Mouse (Mus musculus) heart, postnatal 14 days (tissue): ENCODE results near the gene Slc38a6. TPM values are rescaled to one million over a fixed set of nuclear protein-coding genes. Genes with fewer than 3 reads are reported as not detected.

Experiments used
- DNase-seq, 2 experiments: peaks; one replicate each; pipeline ENCODE4 v3.0.0; 2021 to 2022
- intact Hi-C: fragments of 180-260 bp; cut with DNase I; formaldehyde crosslinking; loops from one replicate; pipeline ENCODE4 v1.15.1; 2025
- long read RNA-seq, 2 experiments: library from polyadenylated mRNA; stranded (forward); transcript quantifications; one replicate each; pipeline ENCODE4 v2.0.0; 2021
- total RNA-seq, 2 experiments: library from RNA; stranded (reverse); gene quantifications; 2 replicates each; pipeline ENCODE4 v1.2.3; 2021

The Slc38a6 gene
- 1 to 10 TPM; 6.2 to 6.9 TPM for total RNA-seq
- long read RNA-seq, experiment 1, partial matches to known transcripts: 0 of 4 reads
- long read RNA-seq, experiment 1, other reads (novel, unspliced or antisense): 3 of 4 reads
- long read RNA-seq, experiment 2, partial matches to known transcripts: 2 of 3 reads
- long read RNA-seq, experiment 2, other reads (novel, unspliced or antisense): 1 of 3 reads

DNA sequence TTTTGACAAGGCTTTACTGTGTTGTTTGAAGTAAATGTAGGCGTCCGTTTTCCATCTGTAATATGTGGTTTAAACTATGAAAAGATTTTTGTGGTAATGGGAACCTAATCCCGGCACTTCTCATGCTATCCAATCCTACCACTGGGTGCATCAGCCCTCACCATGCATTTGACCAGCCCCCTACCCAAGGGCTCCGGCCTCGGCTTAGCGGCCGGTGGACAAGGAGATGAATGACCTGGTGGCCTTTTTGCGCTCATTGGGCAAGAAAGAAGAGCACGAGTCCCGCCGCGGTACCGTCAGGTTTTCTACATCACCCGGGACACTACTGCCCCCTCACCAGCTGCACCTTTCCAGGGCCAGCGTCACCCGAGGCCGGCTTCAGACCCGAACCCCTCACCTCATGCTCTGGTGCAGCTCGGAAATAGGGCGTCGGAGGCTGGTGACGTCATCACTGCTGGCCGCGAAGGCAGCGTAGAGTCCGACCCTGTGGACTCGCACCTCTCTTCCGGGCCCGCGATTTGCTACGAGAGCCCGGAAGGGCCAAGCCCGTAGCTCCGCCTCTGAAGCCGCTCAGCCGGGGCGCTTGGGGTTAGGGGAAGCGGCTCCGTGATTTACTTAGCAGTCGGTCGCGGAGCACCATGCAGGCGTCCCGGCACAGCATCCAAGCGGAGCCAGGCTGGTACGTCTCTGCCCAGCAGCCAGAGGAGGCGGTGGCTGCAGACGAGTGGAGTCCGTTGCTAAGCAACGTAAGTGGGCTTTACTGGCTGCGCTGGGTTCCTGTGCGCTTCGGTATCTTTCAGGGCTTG lies at the start of gene Slc38a6, which contains the start of gene Trmt5:
Gene Slc38a6, plus strand, starts transcription at position 493 of the 806 bp plus-strand sequence.
Gene Trmt5, minus strand, starts transcription at position 424 of the 806 bp plus-strand sequence.
- intact Hi-C loops: loop anchor here (2.0 to 10.0 kb wide), 4 partner anchors 79 to 242 kb away; partner anchors contain the start of gene Mnat1

DNA sequence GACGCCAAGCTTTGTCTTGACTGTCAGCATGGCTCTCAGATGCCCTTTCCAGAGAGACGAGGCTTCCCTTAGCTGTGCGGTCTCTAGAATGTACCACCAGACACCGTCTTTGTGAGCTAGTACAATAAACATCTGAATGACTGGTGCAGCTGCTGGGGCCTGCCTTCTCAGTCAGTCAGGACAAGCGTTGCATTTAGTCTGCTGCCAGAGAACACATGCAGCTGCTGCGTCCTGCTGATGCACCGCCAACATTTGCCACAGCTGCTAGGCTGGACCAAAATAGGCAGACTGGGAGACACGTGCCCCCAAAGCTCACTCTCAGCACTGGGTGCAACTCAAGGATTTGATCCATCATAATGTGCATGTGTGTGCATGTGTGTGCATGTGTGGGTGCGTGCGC lies 44.6 kb upstream of the Slc38a6 start:
- DNase-seq: no peak
- intact Hi-C loops: no loop called here

More for the DNA sequence above, at the start of gene Slc38a6, which contains the start of gene Trmt5:
- peak; percentile 90 to 94 for DNase-seq

DNA sequence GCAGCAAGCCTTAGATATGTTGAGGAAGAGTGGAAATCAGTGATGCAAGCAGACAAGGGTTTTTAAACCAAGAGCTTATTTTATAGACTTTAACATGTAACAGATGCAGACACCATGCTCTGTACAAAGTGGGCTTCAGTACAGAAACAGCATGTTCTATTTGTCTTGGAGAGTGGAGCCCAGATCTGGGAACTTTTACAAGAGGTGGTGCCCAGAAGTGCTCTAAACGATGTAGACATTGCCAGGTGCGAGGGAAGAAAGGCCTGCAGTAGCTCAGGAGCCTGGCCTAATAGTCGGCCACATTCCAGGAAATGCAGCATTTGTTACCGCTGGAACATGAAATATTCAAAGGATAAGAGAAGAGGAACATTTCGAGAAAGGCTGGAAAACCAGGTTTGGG lies 40.9 kb upstream of the Slc38a6 start:
- intact Hi-C loops: no loop called here
- no peak for DNase-seq

DNA sequence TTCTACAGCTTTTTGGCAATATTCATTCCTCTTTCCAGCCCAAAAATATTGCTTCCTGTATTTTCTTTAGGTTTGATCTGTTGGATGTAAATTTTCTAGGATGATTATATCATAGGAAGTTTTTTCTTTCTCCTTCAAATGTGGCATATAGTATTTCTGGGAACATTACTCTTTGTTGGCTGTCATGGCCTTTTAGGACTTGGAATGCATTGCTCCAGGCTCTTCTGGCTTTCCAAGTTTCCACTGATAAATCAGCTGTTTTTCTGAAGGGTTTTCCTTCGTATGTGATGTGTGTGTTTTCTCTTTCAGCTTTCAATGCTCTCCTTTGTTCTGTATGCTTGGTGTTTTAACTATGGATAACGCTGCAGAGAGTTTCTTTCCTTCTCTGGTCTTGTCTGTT lies 31.6 kb upstream of the Slc38a6 start:
- intact Hi-C loops: no loop called here
- no peak for DNase-seq

DNA sequence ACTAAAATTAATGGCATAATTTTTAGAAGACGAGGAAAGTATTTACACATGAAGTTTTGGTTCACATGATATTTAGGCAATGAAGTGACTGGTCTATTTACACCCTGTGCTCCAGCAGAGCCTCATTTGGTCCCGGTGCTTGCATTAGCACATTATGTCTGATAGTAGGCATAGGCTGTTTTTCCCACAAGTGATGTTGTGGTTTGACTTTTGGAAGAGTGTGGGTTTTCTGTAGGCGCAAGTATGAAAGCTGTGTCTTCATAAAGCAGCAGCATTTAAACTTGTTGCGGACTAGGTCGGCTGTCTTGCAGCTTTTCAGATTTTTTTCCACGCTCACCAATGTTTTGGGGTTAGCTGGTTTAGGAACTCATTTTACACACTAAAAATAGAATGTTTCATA lies 27.3 kb upstream of the Slc38a6 start:
- intact Hi-C loops: no loop called here
- DNase-seq: no peak

DNA sequence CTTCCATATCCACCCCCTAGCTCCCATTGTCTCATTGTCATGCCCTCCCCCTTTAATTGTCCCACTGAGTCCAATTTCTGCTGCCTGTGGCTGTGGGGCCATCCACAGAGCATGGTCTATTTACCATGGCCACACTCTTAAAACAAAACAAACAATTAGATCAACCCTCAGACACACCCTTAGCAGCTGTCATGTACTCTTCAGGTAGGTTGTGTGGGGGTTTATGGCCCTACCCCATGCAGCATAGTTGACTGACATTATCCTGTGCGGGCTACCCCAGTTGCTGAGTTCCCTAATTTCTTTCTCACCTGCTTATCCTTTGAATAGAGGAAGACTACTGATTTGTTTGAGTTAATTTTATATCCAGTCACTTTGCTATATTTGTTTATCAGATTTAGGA lies 26.2 kb upstream of the Slc38a6 start:
- no peak for DNase-seq
- intact Hi-C loops: no loop called here

DNA sequence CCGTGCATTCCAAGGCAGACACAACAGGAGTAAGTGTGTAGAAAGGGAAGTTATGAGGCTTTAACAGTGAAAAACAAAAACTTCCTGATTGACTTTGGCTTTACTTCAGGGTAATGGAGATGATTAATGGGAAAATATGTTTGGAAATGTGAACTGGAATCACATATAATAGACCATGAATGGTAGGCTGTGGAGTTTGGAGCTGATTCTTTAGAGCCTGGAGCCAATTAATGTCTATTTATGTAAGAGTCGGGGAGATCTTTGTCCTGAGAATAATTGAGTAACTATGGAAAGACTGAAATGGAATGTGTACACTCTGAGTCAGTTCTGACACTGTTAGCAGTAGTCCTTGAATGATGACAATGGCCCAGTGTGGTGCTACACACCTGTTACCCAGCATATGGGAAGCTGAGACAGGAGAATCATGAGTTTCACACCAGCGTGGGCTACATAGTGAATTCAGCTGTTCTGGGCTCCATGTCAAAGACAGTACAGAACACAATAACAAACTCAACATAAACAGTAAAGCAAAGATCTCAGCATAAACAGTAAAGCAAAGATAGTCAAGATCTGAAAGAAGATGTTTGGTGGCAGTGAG lies 21.1 kb upstream of the Slc38a6 start:
- intact Hi-C loops: loop anchor here (5.0 kb wide), 1 partner anchor 48 kb away; no protein-coding TSS in a partner anchor
- no peak for DNase-seq

DNA sequence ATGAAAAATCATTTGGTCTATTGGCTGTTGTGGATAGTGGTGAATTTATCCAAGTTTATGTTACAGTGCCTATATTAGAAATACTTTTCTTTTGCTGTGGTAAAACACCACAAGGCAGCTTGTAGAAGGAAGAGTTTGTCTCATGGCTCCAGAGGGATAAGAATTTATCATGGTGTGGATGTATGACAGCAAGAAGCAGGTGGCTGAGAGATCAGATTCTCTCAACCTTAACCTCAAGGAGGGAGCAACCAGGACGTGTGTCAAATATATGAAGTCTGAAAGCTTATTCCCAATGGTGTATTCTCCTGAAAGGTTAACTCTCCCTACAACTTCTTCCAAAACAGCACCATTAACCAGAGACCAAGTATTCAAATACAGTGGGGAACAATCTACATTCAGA lies 20.0 kb upstream of the Slc38a6 start:
- no peak for DNase-seq
- intact Hi-C loops: loop anchor here (5.0 kb wide), 1 partner anchor 49 kb away; no protein-coding TSS in a partner anchor

DNA sequence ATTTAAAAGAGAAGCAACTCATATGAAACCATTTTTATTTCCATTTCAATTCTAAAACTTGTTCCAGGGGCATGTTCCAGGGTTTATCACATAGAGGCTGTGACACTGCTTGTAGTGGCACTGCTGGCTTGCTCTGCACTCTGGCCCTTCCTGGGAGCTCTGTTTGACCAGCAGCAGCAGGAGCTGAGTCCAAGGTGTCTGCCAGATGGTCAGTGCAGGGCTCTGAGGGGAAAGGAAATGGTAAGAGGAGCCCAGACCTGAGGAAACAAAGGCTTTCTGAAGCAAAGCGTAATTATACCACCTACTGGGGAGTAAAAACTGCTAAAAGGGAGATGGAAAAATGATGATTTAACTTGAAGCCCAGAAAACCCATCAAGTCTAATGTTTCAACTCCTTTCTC lies 18.1 kb upstream of the Slc38a6 start:
- intact Hi-C loops: loop anchor here (5.0 kb wide), 1 partner anchor 51 kb away; no protein-coding TSS in a partner anchor
- DNase-seq: no peak

DNA sequence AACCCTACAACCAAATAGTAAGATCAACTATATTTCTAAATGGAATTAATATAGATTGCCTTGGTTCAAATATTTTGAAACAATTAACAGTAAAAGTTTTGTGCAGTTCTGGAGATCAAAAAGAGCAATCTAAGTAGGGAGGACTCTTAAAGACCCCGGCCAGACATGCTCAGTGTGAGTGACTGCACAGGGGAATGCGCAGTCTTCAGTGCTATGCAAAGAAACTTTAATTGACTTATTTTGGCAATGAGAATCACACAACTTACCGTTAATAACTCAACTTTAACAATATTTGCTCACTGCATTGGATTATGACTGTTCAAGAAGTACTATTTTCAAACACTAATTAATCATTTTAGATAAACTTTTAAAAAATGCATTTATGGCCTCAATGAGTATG lies 17.0 kb upstream of the Slc38a6 start:
- intact Hi-C loops: loop anchor here (5.0 kb wide), 1 partner anchor 52 kb away; no protein-coding TSS in a partner anchor
- no peak for DNase-seq

DNA sequence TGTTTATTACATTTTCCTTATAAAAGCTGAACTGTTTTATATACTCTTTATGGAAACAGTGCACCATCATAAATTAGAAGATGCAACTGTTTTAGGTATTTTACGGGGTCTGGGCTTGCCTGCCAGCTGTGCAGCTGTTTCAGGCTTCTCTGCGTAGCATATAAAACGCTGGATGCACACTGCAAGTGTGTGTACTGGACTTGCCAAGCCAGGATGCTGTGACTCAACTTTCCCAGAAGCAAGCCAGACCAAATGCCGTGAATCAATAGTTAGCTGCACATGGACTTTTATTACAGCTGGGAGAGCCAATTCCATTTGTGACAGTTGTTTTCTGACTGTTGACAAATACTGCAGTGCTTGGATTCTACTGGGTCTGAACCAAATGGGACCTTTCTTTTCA lies 16.6 kb upstream of the Slc38a6 start:
- DNase-seq: no peak
- intact Hi-C loops: loop anchor here (5.0 kb wide), 1 partner anchor 53 kb away; no protein-coding TSS in a partner anchor

DNA sequence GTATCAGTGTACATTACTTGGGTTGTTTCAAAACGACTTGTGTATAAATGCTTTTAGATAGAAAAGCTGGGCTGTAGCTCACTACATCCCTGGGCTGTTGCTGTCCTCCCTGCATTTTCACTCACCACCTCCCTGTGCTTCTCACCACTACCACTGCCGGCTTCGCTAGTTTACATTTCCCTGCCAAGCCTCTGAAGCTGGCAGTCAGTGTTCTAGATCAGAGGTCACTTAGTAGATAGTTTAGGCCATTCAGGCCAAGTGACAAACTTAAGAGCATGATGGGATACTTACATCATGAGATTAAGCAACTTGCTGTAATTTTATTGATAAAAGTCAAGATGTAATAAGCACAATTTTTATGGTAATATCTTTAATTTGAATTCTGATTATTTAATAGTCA lies 11.7 kb upstream of the Slc38a6 start:
- intact Hi-C loops: no loop called here
- no peak for DNase-seq

DNA sequence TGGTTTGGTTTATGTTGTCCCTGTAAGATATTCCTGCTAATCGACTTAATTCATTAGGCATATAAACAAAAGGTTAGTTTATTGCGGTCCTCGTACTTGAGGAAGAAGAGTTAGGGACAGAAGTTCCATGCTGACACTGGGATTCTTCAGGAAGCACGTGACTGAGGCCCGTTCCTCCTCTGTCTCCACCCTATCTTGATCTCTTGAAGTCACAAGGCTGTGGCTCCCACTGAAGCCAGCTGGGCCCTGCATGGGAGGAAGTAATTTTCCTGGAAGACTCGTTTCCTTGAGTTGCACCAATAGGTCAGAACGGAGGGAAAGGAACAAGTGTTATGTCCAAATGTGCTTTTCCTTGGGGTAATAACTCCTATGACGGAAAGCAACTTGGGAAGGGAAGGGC lies 1.0 kb downstream of the Slc38a6 start:
- peak; percentile 21 for DNase-seq
- intact Hi-C loops: loop anchor here (2.0 to 10.0 kb wide), 4 partner anchors 80 to 243 kb away; partner anchors contain the start of gene Mnat1

DNA sequence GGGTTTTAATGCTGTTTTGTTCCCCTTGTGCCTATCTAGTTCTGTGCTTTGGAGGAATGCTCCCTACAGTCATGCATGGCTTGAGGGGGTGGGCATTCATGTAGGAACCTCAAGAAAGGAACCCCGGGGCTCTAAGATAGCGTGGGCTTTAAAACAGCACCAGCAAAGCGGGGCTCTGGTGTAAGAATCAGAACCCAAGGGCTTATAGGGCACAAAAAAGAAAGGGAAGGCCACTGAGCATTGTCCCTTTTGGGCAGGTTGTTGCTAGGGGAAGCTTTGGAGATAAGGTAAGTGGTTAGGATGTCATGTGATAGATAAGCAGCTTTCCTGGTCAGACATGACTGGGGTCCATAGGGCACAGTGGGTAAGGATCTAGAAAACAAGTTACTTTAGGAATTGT lies 2.0 kb downstream of the Slc38a6 start:
- no peak for DNase-seq
- intact Hi-C loops: loop anchor here (5.0 to 10.0 kb wide), 3 partner anchors 81 to 244 kb away; no protein-coding TSS in a partner anchor

DNA sequence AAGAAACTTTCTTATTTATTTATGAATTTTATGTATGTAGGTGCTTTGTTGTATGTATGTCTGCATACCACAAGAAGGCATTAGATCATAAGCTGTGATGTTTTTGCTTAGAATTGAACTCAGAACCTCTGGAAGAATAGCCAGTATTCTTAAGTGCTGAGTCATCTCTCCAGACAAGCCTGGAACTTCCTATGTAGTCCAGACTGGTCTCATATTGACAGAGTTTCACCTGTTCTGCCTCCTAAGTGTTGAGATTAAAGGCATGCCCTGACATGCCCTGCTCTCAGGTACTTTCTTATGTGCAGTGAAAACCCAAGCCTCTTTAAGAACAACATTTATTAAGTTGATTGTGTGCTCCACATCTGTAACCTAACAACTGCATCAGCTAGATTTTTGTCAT lies 8.3 kb downstream of the Slc38a6 start:
- intact Hi-C loops: no loop called here
- no peak for DNase-seq

DNA sequence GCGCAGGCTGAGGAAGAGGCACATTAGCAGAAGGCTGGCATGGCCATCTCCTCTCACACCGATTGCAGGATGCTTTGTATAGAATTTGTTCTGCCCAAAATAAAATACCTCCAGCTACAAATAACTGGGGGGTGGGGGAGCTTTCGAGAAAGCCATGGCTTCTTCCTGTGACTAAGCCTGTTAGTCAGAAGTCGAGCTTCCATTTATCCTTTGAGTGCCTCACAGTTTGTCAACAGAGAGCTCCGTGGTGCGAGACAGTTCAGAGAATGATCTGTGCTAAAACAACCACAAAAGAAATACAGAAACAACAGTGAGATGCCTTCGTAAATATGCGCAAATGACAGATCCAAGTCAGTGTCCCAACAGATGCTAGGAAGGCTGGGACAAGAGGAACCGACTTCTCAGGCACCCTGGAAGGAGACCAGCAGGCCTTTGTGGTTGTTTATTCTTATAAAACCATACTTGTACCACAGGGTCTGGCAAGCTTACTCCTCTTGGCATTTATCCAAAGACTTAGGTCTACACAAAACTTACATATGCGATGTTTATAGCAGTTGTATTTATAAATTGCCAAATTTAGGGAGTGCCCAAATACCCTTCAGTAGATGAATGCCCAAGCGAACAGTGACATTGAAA lies 9.0 kb downstream of the Slc38a6 start:
- no peak for DNase-seq
- intact Hi-C loops: no loop called here

DNA sequence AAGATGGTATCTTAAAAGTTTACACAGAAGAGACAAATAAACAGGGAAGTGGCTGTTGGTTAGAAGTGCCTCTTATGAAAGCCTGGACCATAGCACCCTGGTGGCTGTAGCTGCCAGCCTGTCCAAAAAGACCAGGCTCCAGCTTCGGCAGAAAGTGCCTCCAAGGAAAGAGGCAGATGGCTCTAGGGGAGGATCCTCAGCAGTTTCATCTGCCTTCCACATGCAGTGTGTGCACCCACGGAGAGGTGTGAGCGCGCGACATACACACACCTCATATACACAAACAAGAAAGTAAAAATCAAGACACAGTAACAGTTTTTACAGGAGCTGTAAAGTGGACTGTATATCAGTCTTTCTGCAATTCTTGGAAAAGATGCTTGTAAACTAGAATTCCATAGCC lies 12.0 kb downstream of the Slc38a6 start:
- no peak for DNase-seq
- intact Hi-C loops: no loop called here

DNA sequence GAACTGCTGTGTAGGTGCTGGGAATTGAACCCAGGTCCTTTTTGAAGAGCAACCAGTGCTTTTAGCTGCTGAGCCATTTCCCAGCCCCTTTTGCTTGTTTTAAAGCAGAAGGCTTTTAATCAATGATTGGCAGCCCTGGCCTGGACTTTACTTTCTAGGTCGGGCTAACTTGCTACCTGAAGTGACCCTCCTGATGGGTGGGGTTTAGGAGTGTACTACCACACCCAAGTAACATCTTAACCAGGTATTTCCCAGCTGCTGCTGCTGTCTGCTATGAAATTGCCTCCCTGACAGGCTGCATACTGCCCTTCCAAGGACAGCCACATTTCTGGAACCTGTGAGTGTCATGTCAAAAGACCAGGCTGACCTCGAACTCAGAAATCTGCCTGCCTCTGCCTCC lies 14.0 kb downstream of the Slc38a6 start:
- DNase-seq: no peak
- intact Hi-C loops: no loop called here

DNA sequence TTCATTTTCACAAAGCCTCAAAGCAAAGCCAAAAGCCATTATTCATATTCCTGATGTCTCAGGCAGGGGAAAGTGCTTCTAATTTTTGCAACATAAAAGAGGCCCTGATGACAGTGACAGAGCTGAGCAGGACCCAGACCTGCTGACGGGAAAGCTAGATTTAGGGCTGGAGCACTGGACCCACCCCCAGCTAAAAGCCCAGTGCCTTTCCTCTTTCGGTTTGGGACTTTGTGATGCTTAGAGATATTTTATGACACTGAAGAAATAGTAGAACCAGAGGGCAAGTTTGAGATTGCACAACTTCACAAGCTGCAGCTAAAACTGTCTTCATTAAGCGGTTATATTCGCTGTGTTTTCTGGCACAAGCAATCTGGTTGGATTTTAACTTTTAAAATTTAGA lies 18.1 kb downstream of the Slc38a6 start:
- intact Hi-C loops: no loop called here
- DNase-seq: no peak

DNA sequence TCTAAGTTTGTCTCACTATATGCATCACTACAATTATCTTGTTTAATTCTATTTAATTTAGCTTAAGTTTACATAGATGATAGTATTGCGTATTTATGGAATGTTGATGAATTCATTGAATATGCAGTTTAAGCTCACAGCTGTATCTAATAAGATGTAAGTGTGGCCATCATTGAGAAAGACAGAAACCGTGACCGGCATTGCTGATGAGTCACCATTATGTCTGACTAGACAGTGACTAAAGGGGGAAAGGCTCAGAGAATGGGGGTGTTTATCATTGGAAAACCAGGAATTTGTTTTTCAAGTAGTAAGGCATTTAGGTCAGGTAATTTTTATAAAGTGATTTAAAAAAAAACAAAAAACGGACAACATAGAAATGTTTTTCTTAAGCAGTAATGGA lies 21.2 kb downstream of the Slc38a6 start:
- intact Hi-C loops: no loop called here
- no peak for DNase-seq

DNA sequence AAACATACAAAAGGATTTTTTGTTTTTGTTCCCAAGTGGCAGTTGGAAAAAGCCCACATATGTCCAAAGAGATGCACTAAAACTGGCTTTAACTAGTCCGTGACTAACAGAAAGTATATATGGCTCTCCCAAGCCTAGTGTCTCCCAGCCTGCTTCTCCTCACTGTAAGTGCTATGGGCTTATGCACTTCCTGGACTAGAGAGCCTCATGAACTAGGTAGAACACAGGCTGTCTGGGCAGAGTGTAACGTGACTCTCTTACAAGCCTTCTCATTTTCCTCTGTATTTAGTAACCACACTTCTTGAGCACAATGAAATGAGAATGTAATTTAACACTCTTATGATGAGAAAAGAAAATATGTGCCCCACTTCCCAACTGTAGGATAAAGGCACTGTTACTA lies 22.1 kb downstream of the Slc38a6 start:
- DNase-seq: no peak
- intact Hi-C loops: no loop called here
